Mouse (Mus musculus) mesoderm, embryonic 11.5 days (tissue): Measurements from ENCODE around the gene Ccp110.

Experiments used
- DNase-seq: peaks from one replicate; pipeline ENCODE4 v3.0.0-alpha.2; 2012; ENCODE audit warnings: low read depth, low spot score

Gene Ccp110

DNA sequence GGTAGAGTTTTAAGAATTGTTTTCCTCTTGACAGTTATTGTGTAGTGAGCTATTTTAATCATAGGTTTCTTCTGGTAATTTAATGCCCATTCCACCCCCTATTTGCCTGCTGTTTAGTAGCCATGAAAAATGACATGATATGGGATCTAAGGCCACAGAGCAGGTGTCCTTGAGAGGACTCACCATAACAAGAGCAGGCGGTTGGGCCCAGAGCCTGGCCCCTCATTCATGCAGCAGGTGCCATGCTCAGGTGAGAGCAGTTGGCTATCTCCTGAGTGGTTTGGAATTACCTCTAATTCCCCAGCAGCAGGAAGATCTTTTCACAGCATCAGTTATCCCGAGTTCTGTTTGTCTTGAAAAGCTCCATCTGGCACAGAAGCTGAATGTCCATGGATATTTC lies 13.1 kb downstream of the Ccp110 start:
- no peak for DNase-seq

DNA sequence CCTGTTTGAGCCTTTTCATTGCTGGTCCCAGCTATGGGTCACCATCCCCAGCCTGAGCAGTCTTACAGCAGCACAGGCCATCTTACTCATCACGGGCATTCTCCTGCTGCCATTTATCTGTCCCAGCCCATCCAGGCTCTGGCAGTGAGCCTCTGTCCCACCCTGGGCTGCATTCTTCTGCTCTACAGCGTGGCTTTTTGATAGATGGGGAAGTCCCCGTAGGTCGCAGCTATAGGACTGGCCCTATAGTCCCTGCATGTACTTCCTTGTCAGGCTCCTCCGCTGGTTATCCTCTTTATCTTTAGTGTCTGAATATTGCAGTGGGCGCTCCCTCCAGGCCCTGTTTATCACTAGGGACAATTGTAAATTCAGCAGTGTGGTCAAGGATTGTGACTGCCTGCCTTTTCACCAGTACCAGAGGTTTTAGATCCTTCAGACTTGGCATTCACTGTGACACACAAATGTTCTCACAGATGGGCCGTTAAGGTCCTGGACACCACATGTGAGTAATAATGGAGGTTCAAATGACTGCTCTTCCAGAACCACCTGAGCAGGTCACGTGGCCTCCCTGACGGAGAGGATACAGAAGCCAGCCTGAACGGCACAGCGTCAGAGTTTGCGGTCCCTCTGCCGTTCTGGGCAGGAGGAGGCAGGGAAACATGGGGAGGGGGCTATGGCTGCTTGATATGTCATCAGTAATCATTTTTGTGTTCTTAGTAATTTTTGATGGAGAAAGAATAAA lies 16.7 kb downstream of the Ccp110 start:
- DNase-seq, result no peak

DNA sequence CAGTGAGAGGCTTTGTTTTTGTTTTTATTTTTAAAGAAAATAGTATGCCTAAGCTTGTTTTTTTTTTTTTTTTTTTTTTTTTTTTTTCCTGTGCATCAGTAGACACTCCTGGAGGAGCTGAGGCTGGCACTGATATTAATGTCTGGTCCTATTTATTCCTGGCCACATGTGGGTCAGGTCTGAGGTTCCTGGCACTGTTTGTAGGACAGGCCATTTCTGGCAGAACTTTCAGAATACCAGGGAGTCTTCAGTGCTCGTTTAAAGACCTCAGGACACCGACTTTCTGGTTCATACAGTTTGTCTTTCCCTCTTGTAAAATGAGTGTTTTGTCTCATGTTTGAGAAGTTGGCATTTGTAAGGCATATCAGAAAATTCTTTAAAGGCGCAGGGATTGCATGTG lies 19.4 kb downstream of the Ccp110 start:
- DNase-seq, result no peak

DNA sequence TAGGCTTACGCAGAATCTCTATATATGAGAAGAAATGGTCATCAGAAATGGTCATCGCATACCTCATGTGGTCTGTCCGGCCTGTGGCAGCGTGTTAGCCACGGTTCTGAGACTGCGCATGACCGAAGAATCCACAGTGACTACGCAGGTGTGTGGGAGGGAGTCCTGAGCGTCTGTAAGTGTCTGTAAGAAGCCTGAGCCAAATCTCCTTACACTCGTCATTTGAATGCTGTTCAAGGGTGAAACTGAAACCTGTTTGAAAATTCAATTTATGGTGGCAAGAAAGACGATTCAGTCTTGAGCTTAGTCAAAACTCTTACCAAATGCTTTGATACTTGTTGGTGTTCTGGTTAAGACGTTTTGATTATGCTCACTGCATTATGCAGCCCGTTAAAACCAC lies 20.9 kb downstream of the Ccp110 start:
- no peak for DNase-seq

DNA sequence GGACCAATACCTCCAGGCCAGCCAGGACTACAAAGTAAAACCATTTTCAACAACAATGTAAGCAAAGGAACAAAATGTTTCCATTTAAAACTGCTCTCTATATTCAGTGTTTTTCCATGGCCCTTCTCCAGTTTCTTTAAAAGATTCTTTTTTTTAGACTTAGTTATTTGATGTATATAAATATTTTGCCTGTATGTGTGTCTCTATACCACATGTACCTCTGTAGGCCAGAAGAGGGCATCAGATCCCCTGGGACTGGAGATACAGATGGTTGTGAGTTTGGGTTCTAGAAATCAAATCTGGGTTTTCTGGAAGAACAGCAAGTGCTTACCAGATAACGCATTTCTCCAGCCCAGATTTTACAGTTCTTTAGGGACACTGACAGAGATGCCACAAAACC lies 26.4 kb downstream of the Ccp110 start:
- DNase-seq, result no peak

DNA sequence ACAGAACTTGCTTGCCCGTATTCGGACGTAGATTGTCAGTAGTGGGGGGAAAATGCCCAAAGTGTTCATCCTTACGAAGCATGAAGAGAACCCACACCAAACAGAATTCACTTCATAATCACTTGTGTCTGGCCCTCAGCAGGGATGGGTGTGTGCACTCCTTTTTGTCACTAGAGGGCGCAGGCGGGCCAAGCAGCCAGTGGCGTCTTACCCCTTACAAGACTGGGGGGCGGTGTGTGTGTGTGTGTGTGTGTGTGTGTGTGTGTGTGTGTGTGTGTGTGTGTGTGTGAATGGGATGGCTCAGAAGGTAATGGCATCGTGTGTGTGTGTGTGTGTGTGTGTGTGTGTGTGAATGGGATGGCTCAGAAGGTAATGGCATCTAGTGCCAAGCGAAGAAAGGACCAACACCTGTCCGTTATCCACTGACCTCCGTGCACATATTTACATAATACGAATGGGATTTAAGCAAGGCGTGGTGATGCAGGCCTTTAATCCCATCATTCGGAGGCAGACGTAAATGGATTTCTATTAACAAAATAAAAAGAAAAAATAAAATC lies 27.7 kb downstream of the Ccp110 start, which contains the start of gene Vps35l:
Vps35l (plus strand) TSS at position 252 of the 557 bp plus-strand sequence.
- peak; percentile 87 for DNase-seq

DNA sequence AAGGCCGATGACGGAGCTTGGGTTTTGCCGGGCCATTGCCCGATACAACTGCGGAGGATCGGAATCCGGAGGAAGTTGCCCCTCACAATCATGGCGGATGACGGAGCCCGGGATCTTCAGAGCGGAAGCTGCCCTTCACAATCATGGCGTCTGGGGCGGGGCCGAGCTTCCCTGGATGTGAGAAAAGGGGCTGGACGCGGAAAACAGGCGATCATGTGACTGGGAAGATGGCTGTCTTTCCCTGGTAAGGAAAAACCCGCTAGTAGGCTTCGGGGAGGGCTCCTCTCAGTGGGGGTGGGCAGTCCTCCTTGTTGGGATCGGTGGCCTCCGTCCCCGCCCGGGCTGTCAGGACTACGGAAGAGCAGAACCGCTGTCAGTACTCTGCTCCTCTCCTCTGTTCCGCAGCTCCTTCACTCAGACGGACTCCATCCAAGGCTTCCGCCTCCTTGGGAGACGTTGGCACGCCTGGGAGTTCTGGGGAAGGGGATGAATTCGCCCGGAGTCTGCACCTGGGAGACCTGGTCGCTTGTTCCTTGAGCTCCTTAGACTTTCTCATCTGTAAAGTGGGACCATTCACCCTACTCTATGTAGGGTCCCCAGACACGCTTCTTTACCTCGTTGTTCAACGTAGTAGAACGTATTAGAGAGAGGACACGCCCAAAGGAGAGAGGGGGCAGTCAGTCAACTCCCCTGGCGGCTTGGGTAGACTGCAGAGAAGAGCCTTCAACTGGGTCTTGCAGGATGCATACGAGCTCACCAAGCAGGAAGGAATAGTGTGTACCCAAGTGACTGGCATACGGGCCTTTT lies 28.4 kb downstream of the Ccp110 start:
- DNase-seq, result peak; percentile 97

DNA sequence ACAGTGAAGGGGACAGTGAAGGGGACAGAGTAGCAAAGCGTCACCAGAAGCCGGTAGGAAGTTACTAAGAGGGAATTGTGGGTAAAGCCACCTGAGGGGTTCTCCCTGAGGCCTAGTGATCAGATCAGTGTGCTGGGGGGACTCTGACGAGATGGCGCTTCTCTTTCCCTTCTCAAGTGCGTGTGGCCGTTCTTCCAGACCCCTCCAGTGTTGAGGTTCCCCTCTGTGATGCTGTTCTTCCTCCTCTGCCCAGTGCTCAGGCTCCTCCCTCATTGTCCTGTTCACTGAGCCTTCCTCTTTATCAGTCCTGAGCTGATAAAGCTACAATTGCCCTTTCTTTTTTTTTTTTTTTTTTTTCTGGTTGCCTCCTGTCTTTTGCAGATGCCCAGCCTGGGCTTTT lies 29.9 kb downstream of the Ccp110 start:
- no peak for DNase-seq

DNA sequence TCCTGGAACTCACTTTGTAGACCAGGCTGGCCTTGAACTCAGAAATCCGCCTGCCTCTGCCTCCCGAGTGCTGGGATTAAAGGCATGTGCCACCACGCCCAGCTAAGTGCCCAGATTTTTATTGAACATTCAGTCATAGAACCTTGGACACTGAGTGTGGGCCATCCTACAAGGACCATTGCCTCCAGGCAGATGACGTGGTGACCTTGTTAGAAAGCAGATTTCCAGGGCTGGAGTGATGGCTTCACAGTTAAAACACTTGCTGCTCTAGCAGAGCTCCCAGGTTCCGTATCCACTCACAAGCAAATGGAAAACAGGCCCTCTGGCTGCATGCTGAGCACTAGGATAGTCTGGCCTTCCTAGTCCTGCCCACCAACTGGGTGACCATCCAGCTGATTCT lies 32.4 kb downstream of the Ccp110 start:
- DNase-seq, result no peak

DNA sequence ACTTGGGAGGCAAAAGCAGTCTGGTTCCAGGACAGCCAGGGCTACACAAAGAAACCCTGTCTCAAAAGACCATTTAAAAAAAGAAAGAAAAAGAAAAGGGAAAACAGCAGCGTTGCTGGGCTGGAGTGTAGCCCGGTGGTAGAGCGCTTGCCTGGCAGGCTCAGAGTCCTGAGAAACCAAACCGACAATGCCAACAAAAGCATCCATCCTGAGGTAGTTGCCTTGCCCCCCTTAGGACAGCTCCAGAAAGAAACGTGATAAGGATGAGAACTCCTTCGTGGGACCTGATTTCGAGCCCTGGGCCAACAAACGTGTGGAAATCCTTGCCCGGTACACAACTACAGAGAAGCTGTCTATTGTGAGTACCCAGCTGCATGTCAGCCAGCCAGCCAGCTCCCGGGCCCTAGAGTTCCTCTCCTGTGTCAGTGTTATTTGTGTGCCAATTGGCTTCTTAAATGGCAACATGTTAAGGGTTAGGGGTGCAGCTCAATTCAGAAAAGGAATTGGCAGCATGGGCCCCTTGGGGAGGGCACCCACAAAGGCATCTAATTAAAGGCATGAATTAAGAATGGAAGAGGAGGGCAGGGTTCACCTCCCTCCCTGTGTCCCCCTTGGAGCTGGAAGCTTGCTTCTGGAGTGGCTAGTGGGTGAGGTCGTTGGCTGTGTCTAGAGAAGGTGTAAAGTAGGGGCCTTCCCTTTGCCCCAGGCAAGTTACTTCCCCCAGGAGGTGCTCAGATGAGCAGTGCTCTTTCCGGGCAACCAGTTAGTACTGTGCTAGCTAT lies 35.7 kb downstream of the Ccp110 start:
- no peak for DNase-seq

DNA sequence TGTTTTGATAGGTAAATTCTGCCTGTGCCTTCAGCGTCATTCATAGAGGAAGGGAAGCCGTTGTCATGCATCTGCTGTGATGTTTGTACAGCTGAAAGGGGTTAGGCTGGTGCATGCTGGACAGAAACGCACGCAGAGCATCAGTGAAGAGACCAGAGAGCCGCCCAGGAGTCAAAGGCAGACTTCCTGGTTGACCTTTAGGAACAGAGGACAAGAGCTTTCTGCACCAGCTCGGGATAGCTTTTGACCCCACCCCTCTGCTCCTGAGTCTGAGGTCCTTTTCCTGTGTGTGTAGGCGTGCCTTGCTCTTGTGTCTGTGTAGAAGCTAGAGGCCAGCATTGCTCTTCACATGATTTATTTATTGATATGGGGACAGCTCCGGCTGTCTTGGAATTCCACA lies 37.4 kb downstream of the Ccp110 start:
- DNase-seq, result no peak

DNA sequence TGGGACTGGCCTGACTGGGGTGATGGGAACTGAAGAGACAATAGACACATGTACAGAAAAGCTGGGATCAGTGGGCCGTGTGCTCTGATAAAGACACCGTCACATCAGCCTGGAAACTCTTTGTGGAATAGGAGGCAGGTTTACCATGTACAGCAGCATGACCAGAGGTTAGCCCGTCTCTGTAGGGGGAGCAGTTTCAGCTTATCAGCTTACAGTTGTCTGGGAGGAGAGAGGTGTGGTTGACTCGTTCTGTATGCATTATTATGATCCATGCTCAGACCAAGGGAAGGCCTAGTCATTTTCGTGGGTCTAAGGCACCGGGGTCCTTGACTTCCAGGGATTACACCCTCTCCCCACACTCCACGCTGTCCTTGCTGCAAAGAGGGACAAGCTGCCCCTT lies 39.3 kb downstream of the Ccp110 start:
- DNase-seq, result no peak

DNA sequence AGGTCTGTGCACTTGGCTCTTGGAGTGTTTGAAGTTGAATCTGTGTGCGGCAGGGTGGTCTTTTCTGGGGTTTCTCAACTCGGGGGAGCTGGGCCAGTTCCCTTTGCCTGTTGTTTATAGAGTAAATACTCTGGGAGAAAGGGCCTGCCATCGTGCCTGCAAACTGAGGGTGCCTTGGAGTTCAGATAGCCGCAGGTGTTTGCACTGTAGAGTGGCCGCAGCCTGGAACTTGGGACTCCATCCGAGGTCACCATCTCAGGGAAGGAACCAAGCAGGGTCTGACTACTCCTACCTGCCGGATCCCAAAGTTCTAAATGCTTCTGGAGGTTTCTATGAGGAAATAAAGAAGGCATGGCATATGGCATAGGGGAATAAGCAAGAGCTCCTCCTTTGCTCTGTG lies 43.4 kb downstream of the Ccp110 start:
- no peak for DNase-seq

DNA sequence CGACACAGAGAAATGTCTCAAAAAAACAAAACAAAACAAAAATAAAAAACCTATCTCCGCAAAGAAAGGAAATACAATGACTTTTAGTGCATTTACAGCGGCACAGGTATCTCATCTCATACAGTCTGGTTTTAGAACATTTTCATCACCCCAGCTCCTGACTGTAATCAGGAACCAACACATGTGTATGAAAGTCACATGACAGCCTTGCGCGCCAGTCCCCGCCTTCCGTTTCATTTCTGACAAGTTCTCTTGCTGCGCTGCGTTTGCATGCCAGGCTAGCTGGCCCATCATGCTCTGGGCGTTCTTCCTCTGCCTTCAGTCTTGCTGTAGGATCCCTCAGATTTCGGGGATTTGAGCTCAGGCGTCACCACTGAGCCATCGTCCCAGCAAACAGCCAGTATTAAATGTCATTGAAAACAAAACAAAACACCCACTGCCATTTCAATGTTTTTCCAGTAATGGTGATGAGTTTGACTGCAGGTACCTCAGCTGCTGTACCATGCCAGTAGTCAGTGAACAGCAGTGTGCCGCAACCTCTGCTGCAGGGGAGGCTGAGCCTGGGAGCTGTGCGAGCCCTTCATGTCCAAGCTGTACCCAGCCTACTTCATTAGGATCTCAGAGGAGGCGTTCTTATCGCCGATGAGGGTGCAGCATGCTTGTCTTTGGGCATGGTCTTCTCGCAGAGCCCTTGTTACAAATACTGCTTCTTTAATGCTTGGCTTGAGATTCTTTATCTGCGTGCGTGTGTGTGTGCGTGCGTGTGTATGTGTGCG lies 44.3 kb downstream of the Ccp110 start:
- DNase-seq, result no peak

DNA sequence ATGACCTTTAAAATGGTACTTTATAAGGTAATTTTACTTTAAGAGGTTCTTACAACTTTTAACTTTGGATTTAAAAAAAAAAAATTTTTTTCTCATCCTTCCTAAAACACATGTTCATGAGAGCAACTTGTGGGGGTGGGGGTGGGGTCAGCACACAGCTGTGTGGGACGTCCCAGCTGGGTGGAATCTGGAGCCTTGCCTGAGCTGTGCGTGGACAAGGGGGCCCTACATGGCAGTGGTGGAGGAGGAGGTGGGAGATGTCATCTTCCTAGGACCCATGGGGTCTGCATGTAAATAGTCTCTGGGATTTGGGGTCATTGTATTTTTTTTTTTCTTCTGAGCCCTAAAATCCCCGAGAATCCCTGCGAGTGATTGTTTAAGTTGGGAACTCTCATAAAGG lies 46.0 kb downstream of the Ccp110 start:
- no peak for DNase-seq

DNA sequence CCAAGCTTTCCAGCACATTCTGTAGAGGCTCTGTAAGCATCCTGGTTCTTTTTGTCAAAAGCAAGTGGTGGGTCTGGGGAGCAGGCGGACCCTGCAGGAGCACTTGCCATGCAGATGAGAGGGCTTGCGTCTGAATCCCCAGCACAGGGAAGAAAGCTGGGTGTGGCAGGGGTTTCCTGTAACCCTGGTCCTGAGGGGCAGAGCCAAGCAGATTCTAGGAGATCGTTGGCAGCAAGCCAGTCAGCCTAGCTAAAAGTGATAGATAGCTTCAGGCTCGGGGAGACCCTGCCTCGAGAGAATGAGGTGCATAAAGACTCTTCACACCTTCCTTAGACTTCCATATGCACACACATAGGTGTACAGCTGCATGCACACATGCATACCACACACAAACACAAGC lies 47.0 kb downstream of the Ccp110 start:
- DNase-seq, result no peak

DNA sequence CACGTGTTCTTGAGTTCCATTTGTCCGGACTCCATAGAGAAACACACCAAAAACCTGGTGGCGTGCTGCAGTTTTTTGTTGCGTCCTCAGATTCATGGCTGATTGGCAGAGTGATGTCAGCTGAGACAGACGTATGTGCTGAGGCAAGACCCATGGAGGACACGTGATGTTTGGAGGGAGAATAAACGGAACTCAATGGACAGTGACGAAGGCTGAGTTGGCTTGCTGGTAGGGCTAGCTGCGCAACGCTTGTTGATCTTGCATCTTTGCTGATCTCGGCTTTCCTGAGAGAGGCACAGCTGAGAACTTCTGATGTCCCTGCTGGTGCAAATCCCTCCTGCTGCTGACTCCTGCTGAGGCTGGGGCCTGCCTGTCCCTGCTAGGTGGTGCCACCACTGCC lies 51.6 kb downstream of the Ccp110 start:
- no peak for DNase-seq

DNA sequence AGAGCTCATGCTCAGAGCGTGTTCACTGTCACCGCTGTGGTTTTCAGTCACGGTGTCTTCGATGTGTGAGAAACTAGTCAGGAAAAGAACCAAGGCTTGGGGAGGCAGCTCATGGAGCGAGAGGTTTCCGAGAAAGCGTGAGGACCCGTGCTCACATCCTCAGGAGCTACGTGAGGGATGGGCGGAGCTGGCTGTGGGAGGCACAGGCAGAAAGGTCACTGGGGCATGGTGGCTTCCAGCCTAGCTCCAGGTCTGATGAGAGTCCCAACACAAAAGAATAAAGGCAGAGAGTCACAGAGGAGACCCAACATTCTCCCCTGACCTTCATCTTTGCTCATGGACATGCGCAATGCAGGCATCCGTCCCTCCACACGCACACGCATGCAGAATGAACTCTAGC lies 52.4 kb downstream of the Ccp110 start:
- DNase-seq, result no peak

DNA sequence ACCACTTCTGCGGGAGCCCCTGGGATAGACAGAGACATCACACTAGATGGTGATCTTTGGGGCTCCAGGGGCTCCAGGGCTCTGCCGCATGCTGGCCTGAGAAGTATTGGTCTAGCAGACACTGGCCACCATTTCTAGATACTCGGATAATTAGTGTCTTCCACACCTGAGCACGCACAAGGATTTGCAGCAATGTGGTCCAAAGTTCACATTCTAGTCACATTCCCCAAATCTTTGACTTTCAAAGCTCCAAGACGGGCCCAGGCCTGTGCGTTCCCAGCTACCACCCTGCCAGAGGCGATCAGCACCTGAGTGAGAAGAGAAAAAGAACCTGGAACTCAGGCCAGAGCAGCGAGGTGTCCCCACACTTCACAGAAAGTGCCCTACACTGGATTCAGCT lies 53.3 kb downstream of the Ccp110 start:
- no peak for DNase-seq

DNA sequence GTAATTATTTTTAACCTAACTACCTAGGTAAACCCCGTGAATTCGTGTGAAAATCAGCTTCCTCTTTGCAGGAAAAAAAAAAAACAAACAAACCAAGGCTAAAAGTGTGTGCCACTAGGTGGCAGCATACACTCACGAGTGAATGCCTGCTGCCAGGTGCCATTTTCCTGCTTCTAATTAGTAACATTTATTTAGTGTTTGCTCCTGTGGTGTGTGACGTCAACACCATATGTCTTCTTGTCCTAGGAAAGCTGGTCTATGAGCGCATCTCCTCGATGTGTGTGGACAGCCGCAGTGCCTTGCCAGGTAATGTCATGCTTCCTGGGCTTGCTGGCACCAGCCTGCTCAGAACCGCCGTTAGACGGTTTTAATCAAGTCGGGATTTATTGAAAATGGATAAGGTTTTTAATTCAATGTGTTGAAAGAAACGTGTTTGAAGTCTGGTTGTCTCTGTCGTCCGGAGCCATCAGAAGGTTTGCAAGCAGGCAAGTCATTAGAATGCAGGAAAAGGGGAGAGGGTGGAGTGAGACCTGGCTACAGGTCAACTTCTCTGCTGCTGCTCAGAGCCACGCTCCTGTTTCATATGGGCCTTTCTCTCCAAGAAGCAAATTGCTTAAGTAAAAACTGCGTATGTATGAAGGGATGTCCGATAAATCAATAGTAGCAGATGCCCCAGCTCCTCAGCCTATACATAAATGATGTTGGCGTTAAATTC lies 53.9 kb downstream of the Ccp110 start:
- peak; percentile 79 for DNase-seq

DNA sequence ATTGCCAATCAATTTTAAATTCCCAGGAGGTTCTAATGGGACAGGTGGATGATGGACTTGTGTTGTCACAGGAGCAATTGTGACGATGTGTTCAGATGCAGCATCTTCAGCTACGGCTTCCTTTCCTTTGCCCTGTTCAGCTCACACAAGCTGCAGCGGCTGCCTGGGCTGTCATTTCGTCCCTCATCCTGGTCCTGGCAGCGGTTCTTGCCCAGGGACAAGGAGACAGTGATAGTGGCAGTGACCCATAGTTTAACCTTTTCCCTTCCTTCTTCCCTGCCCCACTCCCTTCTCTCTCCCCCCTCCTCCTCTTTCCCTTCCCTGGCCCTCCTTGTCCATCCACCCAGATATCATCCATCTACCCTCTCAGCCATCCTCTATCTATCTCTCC lies 54.5 kb downstream of the Ccp110 start:
- DNase-seq, result no peak
